Mouse (Mus musculus) liver, adult 2 months (tissue): Measurements from ENCODE around the gene Akt1.

Experiments used
- CTCF ChIP-seq: fragments of 200-500 bp; IDR thresholded peaks from 2 replicates; pipeline ENCODE4 v1.5.1; 2011; ENCODE audit warnings: low read depth, low read length, control low read depth
- POLR2A ChIP-seq: fragments of 200-500 bp; IDR thresholded peaks from 2 replicates; pipeline ENCODE4 v1.6.1; 2011; ENCODE audit warnings: low read length, control low read depth; ENCODE audit not compliant: insufficient read depth; ENCODE audit errors: extremely low read depth

GRCm38 (mm10) chr12:112628197-112628596 is 46.5 kb downstream of the Akt1 start:
- TF ChIP-seq CTCF = no peak
- TF ChIP-seq POLR2A = no peak
